Mouse (Mus musculus) forebrain, embryonic 12.5 days (tissue): ENCODE data around the gene Id1. TPM values are rescaled to one million over a fixed set of nuclear protein-coding genes. Genes with fewer than 3 reads are reported as not detected.

Experiments used
- ATAC-seq: fragments of 200-750 bp; cut with Nextera tagmentation; 2 replicates; pipeline ENCODE4 v1.8.0; 2017; ENCODE audit warnings: moderate TSS enrichment; ENCODE audit not compliant: low FRiP score
- H3K27ac ChIP-seq: fragments of 300-500 bp; sonication (generic); 2 replicates; pipeline ENCODE4 v1.5.1; 2016; ENCODE audit warnings: mild to moderate bottlenecking
- H3K27me3 ChIP-seq: fragments of 300-500 bp; sonication (generic); 2 replicates; pipeline ENCODE4 v1.6.1; 2016; ENCODE audit warnings: mild to moderate bottlenecking
- H3K36me3 ChIP-seq: fragments of 300-500 bp; sonication (generic); replicated peaks from 2 replicates; pipeline ENCODE4 v1.6.1; 2016; ENCODE audit warnings: mild to moderate bottlenecking
- H3K4me1 ChIP-seq: fragments of 300-500 bp; sonication (generic); 2 replicates; pipeline ENCODE4 v1.6.1; 2016
- H3K4me2 ChIP-seq: fragments of 300-500 bp; sonication (generic); 2 replicates; pipeline ENCODE4 v1.6.1; 2016; ENCODE audit warnings: mild to moderate bottlenecking, moderate library complexity
- H3K4me3 ChIP-seq: fragments of 300-500 bp; sonication (generic); replicated peaks from 2 replicates; pipeline ENCODE4 v1.5.1; 2016; ENCODE audit warnings: mild to moderate bottlenecking
- H3K9ac ChIP-seq: fragments of 300-500 bp; sonication (generic); 2 replicates; pipeline ENCODE4 v1.6.1; 2016; ENCODE audit warnings: mild to moderate bottlenecking
- H3K9me3 ChIP-seq: fragments of 300-500 bp; sonication (generic); 2 replicates; pipeline ENCODE4 v1.6.1; 2016
- WGBS: fragments of 180-500 bp; shearing (Covaris S2); methylation state at CpG from one replicate; pipeline ENCODE4 v1.1.7; 2016; 5-methylcytosine and 5-hydroxymethylcytosine counted together
- polyA plus RNA-seq: library from polyadenylated mRNA; unstranded; fragments of >200 nt; fragmentation: Nextera tagmentation; extraction: Ambion mirVana; gene quantifications from 2 replicates; pipeline ENCODE4 v1.2.1, GENCODE M21; 2016

Id1 gene
- polyA plus RNA-seq, 1 experiment from 2014 or later: 48.5 TPM

GRCm38 (mm10) chr2:152725178-152725750 is 10.8 kb upstream of the Id1 start:
- ATAC-seq: no peak
- peaks cover 22% of the 10 kb centered on the region for H3K27me3 ChIP-seq
- H3K36me3 ChIP-seq: no peaks in the 10 kb centered on the region
- WGBS: 69% methylated on average over 15 of the region's 15 CpGs
- peaks cover 35% of the 10 kb centered on the region for H3K4me1 ChIP-seq
- H3K27ac ChIP-seq: peak overlapping the region; percentile 10; the same call in 1 of the 2 replicates
- no peak overlapping the region for H3K9ac ChIP-seq
- H3K4me2 ChIP-seq: no peak overlapping the region
- no peak overlapping the region for H3K4me3 ChIP-seq
- H3K9me3 ChIP-seq: no peaks in the 10 kb centered on the region

DNA sequence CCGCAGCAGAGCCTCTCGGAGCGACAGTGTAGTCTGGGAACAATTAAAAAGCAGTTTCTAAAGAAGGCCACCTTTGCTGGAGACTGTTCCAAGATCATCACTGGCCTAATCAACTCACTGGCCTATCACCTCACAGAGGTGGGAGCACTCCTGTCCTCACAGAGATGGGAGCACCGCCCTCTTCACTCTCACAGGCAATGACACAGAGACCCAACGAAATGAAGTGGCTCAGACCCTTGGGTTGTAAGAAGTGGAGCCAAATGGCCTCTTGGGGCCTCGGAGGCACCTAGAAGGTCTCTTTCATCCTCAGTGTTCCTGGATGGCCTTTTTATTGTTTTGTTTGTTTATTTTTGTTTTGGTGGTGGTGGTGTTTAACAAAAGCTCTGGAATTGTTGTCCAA is 9.8 kb upstream of the Id1 start:
- Histone ChIP-seq H3K36me3 (no peaks in the 10 kb centered on the region), H3K9me3 (no peaks in the 10 kb centered on the region), H3K4me2 (no peak overlapping the region), H3K4me1 (peaks cover 35% of the 10 kb centered on the region), H3K27ac (no peak overlapping the region), H3K4me3 (no peak overlapping the region), H3K9ac (no peak overlapping the region), H3K27me3 (peaks cover 22% of the 10 kb centered on the region)
- WGBS: 91% methylated on average over 6 of the region's 6 CpGs
- no peak for ATAC-seq

DNA sequence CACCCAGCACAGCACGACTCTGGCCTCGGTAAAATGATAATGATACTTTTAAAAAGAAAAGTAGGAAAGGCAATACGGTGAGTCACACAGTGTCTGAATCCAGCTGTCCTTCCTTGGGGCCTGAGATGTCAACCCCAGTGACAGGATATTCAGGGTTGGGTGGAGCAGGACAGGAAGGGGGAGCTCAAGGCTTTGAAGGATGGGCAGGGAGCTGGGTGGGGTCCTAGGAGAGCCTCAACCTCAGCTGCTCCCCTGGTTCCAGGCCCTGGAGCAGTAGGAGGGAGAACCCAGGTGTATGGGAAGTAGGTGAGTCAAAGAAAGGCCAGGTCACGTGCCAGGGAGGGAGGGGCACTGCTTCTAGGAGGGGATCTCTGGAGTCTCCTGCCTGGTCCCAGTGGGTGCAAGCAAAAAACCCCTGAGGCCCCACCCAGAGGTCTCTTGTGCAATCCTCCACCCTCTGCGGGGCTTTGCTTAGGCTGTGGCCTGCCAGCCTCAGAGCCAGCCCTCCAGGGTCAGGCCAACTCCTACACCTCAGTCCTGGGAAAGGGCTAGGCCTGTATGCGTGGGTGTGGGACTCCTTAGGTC is 9.2 kb upstream of the Id1 start:
- Histone ChIP-seq H3K4me2 (no peak overlapping the region), H3K27me3 (peaks cover 22% of the 10 kb centered on the region), H3K9me3 (no peaks in the 10 kb centered on the region), H3K4me3 (no peak overlapping the region), H3K27ac (no peak overlapping the region), H3K36me3 (no peaks in the 10 kb centered on the region), H3K4me1 (peaks cover 35% of the 10 kb centered on the region), H3K9ac (no peak overlapping the region)
- ATAC-seq: no peak
- 70% methylated on average over 6 of the region's 6 CpGs for WGBS

DNA sequence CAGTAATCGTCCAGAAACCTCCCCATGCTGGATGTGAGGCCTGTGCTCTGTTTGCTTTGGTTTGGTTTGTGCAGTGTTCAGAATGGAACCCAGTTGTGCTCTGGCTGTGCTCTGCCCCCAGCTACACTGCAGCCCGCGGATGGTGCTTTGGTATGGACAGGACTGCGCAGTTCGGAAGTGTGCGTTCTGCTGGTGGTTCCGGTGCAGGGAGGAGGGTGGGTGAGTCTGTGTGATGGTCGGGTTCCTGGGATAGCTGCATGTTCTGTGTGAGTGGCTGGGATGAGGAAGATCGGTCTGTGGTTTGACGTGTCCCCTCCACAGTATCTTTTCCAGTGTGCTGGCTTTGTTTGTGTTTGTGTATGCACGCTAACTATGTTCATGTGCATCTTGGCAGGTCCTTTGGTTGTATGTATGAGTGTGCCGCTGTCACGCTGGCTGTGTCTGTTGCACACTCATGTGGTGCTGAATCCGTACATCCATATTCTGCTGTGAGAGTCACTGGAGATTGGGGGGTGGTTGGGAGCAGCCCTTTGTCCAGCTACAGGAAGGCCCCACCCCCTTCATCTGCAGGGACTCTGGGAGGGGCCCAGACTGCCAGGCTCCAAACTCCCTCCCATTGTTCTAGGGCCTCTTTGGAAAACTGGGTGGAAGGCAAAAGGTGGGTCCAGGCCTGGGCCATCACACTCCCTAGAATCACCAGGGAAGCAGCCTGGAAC is 8.1 kb upstream of the Id1 start:
- Histone ChIP-seq H3K9me3 (no peaks in the 10 kb centered on the region), H3K4me1 (peaks cover 35% of the 10 kb centered on the region), H3K27ac (no peak overlapping the region), H3K4me2 (no peak overlapping the region), H3K36me3 (no peaks in the 10 kb centered on the region), H3K4me3 (no peak overlapping the region), H3K27me3 (peaks cover 18% of the 10 kb centered on the region), H3K9ac (0 out of 2 replicates have a peak overlapping the region, but pooled peaks have one; percentile 17)
- 89% methylated on average over 14 of the region's 14 CpGs for WGBS
- no peak for ATAC-seq

GRCm38 (mm10) chr2:152728594-152728993 is 7.5 kb upstream of the Id1 start:
- WGBS: 90% methylated on average over 7 of the region's 7 CpGs
- Histone ChIP-seq H3K9me3 (no peaks in the 10 kb centered on the region), H3K9ac (no peak overlapping the region), H3K27me3 (peaks cover 15% of the 10 kb centered on the region), H3K36me3 (no peaks in the 10 kb centered on the region), H3K27ac (no peak overlapping the region), H3K4me3 (no peak overlapping the region), H3K4me1 (peaks cover 34% of the 10 kb centered on the region), H3K4me2 (no peak overlapping the region)
- no peak for ATAC-seq

GRCm38 (mm10) chr2:152729013-152729635 is 6.9 kb upstream of the Id1 start:
- peak overlapping the region; percentile 15; the same call in 1 of the 2 replicates for H3K27ac ChIP-seq
- H3K4me1 ChIP-seq: peaks cover 30% of the 10 kb centered on the region
- 66% methylated on average over 8 of the region's 8 CpGs for WGBS
- no peaks in the 10 kb centered on the region for H3K36me3 ChIP-seq
- ATAC-seq: no peak
- H3K9ac ChIP-seq: no peak overlapping the region
- H3K27me3 ChIP-seq: peaks cover 9% of the 10 kb centered on the region
- no peak overlapping the region for H3K4me2 ChIP-seq
- no peaks in the 10 kb centered on the region for H3K9me3 ChIP-seq
- H3K4me3 ChIP-seq: no peak overlapping the region

DNA sequence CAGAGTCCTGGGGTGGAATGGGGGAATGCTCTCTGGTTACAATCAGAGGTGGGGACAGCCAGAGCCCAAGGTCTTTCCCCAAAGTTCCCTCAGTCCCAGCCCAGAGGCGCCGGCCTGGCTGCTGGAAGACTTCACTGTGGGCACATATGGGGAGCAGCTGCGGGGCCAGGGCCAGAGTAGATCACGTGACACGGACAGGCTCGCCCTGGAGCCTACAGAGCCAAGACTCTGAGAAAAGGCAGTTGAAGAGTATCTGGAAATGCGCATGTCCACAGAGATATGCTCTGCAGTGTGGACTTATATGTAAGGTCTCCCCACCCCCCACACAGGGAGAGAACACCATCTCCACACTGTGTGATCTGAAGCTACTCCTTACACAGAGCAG is 6.4 kb upstream of the Id1 start:
- WGBS: 63% methylated on average over 7 of the region's 7 CpGs
- Histone ChIP-seq H3K4me2 (no peak overlapping the region), H3K9me3 (no peaks in the 10 kb centered on the region), H3K27ac (peak overlapping the region; percentile 15; the same call in 1 of the 2 replicates), H3K9ac (no peak overlapping the region), H3K4me3 (no peak overlapping the region), H3K4me1 (peaks cover 30% of the 10 kb centered on the region), H3K36me3 (no peaks in the 10 kb centered on the region), H3K27me3 (peaks cover 7% of the 10 kb centered on the region)
- ATAC-seq: no peak

DNA sequence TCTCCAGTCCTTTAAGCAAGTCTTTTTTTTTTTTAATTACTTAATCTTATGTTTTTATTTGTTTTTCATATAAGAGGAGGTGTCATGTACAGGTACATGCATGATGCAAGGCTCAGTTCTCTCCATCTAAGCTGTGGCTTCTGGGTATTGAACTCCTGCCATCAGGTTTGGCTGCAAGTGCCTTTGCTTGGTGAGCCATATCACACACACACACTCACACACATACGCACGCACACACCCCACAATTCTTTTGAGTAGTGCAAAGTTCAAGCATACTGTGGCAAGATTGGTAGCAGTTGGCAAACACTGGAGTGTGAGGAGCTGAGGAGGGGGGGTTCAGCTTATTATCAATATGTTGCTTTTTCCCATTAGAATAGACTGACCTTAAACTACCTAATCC is 2.9 kb upstream of the Id1 start:
- no peak overlapping the region for H3K27ac ChIP-seq
- no peak overlapping the region for H3K4me3 ChIP-seq
- ATAC-seq: no peak
- H3K27me3 ChIP-seq: peaks cover 9% of the 10 kb centered on the region
- H3K36me3 ChIP-seq: no peaks in the 10 kb centered on the region
- H3K4me1 ChIP-seq: peaks cover 51% of the 10 kb centered on the region
- no peak overlapping the region for H3K9ac ChIP-seq
- WGBS: 83% methylated on average over 2 of the region's 2 CpGs
- no peaks in the 10 kb centered on the region for H3K9me3 ChIP-seq
- no peak overlapping the region for H3K4me2 ChIP-seq

GRCm38 (mm10) chr2:152734501-152734900 is 1.6 kb upstream of the Id1 start:
- no peak for ATAC-seq
- Histone ChIP-seq H3K27me3 (peaks cover 21% of the 10 kb centered on the region), H3K9ac (0 out of 2 replicates have a peak overlapping the region, but pooled peaks have one; percentile 36), H3K27ac (peak overlapping the region; percentile 32; the same call in 1 of the 2 replicates), H3K36me3 (no peaks in the 10 kb centered on the region), H3K4me1 (peaks cover 57% of the 10 kb centered on the region), H3K9me3 (no peaks in the 10 kb centered on the region), H3K4me2 (peak overlapping the region; percentile 77), H3K4me3 (peak overlapping the region; percentile 32)
- 17% methylated on average over 10 of the region's 10 CpGs for WGBS

DNA sequence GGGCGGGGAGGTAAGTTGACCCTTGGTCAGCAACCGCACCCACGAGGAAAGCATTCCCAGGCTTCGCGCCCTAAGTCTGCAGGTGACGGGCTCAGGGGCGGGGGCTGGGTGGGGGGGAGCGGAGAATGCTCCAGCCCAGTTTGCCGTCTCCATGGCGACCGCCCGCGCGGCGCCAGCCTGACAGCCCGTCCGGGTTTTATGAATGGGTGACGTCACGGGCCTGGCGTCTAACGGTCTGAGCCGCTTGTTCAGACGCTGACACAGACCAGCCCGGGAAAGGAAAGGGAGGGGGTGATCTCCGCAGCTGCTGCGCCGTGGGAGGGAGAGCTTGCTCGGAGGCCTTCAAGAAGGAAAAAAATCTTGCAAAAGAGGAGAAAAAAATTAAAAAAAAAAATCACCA is 1.1 kb upstream of the Id1 start:
- 0 out of 2 replicates have a peak overlapping the region, but pooled peaks have one; percentile 36 for H3K9ac ChIP-seq
- no peaks in the 10 kb centered on the region for H3K9me3 ChIP-seq
- no peaks in the 10 kb centered on the region for H3K36me3 ChIP-seq
- under 1% methylated on average over 28 of the region's 28 CpGs for WGBS
- H3K4me2 ChIP-seq: peak overlapping the region; percentile 77
- peak overlapping the region; percentile 85 for H3K27ac ChIP-seq
- peaks cover 23% of the 10 kb centered on the region for H3K27me3 ChIP-seq
- peak overlapping the region; percentile 32 for H3K4me3 ChIP-seq
- peaks cover 57% of the 10 kb centered on the region for H3K4me1 ChIP-seq
- ATAC-seq: peak; percentile 93

GRCm38 (mm10) chr2:152736748-152737147 is 697 bp downstream of the Id1 start:
- Histone ChIP-seq H3K9me3 (no peaks in the 10 kb centered on the region), H3K4me1 (peaks cover 62% of the 10 kb centered on the region), H3K27me3 (peaks cover 27% of the 10 kb centered on the region), H3K4me2 (peak overlapping the region; percentile 77), H3K36me3 (no peaks in the 10 kb centered on the region), H3K27ac (peak overlapping the region; percentile 85), H3K4me3 (peak overlapping the region; percentile 52), H3K9ac (peak overlapping the region; percentile 78)
- WGBS: under 1% methylated on average over 22 of the region's 22 CpGs
- ATAC-seq: no peak
